Mouse (Mus musculus): ENCODE measurements at regions not wholly inside any gene's neighbourhood (a gene's known extent, or its start where the extent isn't known, plus 50 kb on each side); places are given as distances from the start of the nearest gene placed in this dataset.

DNA sequence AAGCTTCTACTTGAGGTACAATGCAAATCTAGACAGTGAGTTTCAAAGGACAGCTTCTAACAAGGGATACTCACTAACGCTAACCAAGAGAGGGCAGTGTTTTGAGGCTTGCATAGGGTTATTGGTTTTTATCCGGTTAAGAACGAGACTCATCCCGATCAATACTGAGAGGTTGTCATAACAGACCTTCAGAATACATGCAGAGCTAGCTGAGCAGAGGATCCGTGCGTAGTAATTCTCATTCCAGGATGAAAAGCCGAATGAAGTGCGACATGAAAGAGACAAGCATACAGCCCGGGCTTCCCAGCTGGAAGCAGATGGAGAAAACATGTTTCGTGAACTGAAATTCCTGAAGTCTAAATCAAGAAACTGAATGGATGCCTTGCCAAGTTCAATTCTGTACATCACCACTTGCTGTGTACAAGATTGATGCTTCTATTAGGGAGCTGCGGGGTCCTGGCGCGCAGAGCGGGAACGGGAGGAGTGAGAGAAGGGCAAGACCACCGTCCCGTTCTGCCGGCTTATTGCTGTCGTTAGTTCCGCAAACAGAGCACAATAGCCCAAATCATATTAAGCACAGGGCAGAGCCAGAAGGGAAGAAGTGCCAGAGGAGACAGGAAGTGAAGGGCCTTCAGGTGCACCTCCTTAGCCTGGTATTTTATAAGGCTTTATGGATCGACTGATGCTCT lies 65.4 kb upstream of the Tes start:
- WGBS = 76% methylated on average over 21 of the region's 21 CpGs

DNA sequence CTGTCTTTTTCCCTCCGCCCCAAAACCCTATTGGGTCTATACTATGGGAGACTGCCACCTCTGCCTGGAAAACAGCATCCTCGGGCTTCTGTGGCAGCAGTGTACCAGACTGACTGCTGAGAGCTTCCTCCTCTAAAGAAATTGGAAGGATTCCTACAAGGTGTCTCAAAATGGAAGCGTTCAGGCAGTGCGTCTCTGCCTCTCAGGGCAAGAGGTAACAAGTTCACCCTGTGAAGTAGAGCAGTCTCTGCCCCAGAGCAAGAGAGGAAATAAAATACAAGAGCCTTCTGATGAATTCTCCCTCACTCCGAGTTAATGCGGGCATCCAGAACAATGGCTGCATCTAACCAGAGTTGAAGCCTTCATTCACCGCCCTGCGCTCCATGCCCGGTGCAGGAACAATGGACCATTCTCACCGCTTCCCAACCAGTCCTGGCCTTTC lies 69.4 kb upstream of the Tes start:
- ATAC-seq (ENCODE audit: extremely low read depth, insufficient number of reproducible peaks, low FRiP score, low TSS enrichment) = no peak
- no peaks in the 10 kb centered on the region for H3K36me3 ChIP-seq
- peaks cover 8% of the 10 kb centered on the region for H3K27me3 ChIP-seq (replicated peaks)
- no peak overlapping the region for H3K9ac ChIP-seq
- H3K4me1 ChIP-seq = no peaks in the 10 kb centered on the region
- no peaks in the 10 kb centered on the region for H3K9me3 ChIP-seq
- H3K4me3 ChIP-seq = no peak overlapping the region
- H3K4me2 ChIP-seq = no peak overlapping the region
- WGBS = 45% methylated on average over 10 of the region's 10 CpGs
- H3K27ac ChIP-seq (replicated peaks) = no peak overlapping the region

More for the DNA sequence above, 65.4 kb upstream of the Tes start:
- no peak overlapping the region for H3K27ac ChIP-seq (replicated peaks)
- peaks cover 8% of the 10 kb centered on the region for H3K27me3 ChIP-seq (replicated peaks)
- H3K9me3 ChIP-seq = no peaks in the 10 kb centered on the region
- no peak overlapping the region for H3K9ac ChIP-seq
- no peak; the same call in 1 of the 2 replicates for ATAC-seq (ENCODE audit: extremely low read depth, insufficient number of reproducible peaks, low FRiP score, low TSS enrichment)
- no peaks in the 10 kb centered on the region for H3K4me1 ChIP-seq
- no peaks in the 10 kb centered on the region for H3K36me3 ChIP-seq
- H3K4me3 ChIP-seq = no peak overlapping the region
- H3K4me2 ChIP-seq = no peak overlapping the region

DNA sequence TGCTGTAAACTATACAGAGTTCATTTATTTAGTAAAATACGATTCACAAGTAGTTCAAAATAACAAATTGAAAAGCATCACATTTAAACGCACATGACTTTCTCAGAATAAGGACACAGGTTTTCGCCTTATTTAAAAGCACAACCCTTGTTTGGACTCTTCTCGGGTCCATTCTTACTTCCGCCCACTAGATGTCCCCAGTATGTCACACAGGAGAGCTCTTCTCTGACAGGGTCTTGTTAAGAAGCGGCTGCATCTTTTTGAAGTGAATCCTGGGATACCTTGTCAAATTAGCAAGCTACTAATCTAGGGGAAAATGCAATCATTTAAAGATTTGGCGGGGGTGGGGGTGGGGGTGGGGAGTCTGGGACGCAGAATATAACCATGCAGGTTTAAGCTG lies 70.2 kb upstream of the Tes start:
- H3K27me3 ChIP-seq (replicated peaks) = peaks cover 8% of the 10 kb centered on the region
- ATAC-seq (ENCODE audit: extremely low read depth, insufficient number of reproducible peaks, low FRiP score, low TSS enrichment) = no peak
- 12% methylated on average over 8 of the region's 8 CpGs for WGBS

DNA sequence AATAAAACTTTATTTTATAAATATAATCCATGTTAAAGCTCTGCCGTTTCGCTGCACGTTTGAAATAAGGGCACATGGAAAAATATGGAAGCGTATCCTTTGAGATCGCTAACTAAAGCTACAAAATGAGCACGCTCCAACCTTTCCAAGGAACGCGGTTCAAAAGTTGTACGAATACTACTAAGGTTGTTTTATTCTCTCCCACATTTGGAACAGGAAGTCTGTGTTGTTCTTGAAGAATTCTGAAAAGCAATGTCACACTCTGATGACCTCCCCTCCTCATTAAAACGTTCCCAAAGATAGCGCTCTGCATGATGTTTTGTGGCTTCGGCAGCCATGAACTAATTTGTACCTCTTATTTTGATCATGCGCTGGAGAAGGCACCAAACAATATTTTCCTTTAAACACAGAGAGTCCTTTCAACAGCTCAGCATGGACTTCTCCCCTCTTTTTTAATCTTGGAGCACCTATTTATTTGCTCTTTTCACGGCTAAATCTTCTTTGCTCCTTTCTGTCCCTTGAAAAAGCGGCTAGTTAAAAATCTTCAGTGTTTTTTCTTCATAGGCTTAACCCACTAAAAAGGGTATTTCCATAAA lies 72.9 kb upstream of the Tes start:
- Histone ChIP-seq H3K36me3 (no peaks in the 10 kb centered on the region), H3K4me3 (no peak overlapping the region), H3K27me3 (replicated peaks) (peaks cover 8% of the 10 kb centered on the region), H3K4me1 (no peaks in the 10 kb centered on the region), H3K27ac (replicated peaks) (no peak overlapping the region), H3K9ac (no peak overlapping the region), H3K9me3 (no peaks in the 10 kb centered on the region), H3K4me2 (no peak overlapping the region)
- 68% methylated on average over 15 of the region's 15 CpGs for WGBS
- ATAC-seq (ENCODE audit: extremely low read depth, insufficient number of reproducible peaks, low FRiP score, low TSS enrichment) = no peak

More for the DNA sequence above, 70.2 kb upstream of the Tes start:
- H3K9ac ChIP-seq = no peak overlapping the region
- no peaks in the 10 kb centered on the region for H3K4me1 ChIP-seq
- no peak overlapping the region for H3K27ac ChIP-seq (replicated peaks)
- no peaks in the 10 kb centered on the region for H3K36me3 ChIP-seq
- H3K4me2 ChIP-seq = no peak overlapping the region
- H3K9me3 ChIP-seq = no peaks in the 10 kb centered on the region
- no peak overlapping the region for H3K4me3 ChIP-seq

DNA sequence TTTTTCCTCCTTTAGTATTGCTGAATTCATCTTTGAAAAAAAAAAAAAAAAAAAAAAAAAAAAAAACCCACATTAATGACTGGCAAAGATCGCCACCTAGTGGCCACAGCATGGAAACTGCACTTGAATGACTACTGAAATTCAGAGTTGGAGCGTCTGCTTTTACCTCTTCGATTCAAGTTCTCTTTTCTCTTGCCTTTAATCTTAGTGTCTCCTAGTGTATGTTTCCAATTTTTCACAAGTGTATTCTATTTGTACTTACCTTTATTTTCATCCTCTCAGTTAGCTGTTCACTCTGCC lies 79.9 kb upstream of the Tfec start:
- no peak for ATAC-seq (ENCODE audit: extremely low read depth, insufficient number of reproducible peaks, low FRiP score, low TSS enrichment)
- no peak overlapping the region for H3K4me3 ChIP-seq
- H3K36me3 ChIP-seq = no peaks in the 10 kb centered on the region
- H3K9me3 ChIP-seq = no peaks in the 10 kb centered on the region
- H3K27me3 ChIP-seq (replicated peaks) = no peaks in the 10 kb centered on the region
- no peaks in the 10 kb centered on the region for H3K4me1 ChIP-seq
- H3K4me2 ChIP-seq = no peak overlapping the region; the same call in 1 of the 2 replicates
- WGBS = 27% methylated on average over 3 of the region's 3 CpGs
- H3K9ac ChIP-seq = no peak overlapping the region
- no peak overlapping the region for H3K27ac ChIP-seq (replicated peaks)

DNA sequence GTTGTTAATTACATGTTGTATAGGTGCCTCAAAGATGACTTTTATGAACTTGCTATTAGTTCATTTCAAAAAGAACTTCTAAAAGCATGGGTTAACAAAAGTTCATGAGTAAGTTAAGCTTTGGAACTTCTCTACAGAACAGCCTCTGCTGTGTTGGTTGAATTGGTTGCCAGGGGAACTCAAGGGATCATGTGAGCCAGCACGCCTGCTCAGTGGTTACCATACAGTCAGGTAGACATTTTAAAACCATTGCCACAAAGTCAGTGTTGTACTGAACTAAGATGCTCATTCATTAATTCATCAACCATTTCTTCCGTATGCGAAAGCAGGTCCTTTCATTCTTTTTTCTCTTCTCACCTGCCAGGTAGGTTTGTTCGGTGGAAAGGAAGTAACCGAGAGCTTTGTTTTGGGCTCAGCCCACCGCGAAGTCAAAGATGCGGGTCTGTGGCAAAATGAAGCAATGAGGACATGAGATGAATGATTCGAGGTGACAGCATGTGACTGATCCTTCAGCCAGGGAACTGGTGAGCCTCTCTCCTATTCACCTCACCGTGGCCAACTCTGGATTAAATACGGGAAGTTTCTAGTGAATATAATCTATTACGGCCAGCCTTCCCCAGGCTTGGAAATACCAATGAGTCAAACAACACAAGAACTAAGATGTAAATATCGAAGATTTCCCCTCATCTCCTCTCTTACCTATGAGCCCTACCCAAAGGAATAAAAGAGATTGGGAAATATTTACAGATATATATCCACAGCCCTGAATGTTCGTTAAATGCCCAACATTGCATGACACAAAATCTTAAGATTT lies 79.4 kb upstream of the Tfec start:
- no peaks in the 10 kb centered on the region for H3K4me1 ChIP-seq
- H3K27me3 ChIP-seq (replicated peaks) = no peaks in the 10 kb centered on the region
- H3K9me3 ChIP-seq = no peaks in the 10 kb centered on the region
- H3K9ac ChIP-seq = no peak overlapping the region
- H3K36me3 ChIP-seq = no peaks in the 10 kb centered on the region
- H3K4me3 ChIP-seq = no peak overlapping the region
- no peak overlapping the region for H3K27ac ChIP-seq (replicated peaks)
- no peak for ATAC-seq (ENCODE audit: extremely low read depth, insufficient number of reproducible peaks, low FRiP score, low TSS enrichment)
- WGBS = 60% methylated on average over 14 of the region's 14 CpGs
- H3K4me2 ChIP-seq = no peak overlapping the region

DNA sequence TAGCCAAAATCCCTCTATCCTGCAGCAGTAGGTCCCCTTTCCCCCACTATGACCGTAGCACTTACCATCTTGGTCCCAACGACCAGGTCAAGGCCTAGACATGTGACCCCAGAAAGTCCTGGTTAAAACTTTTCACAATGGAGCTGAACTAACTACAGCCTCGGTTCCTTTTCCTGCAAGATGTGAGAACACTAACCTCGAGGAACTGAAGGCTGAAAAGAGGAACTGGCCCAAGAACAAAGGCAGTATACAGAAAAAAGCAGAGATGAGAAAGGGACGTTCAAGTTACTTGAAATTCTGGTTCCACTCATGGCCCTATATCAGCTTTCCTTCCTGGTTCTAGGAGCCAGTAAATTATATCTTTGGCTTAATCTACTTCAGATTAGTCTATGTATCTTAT lies 67.4 kb upstream of the Tfec start:
- Histone ChIP-seq H3K27ac (replicated peaks) (no peak overlapping the region), H3K9ac (no peak overlapping the region), H3K36me3 (no peaks in the 10 kb centered on the region), H3K4me2 (no peak overlapping the region), H3K4me1 (no peaks in the 10 kb centered on the region), H3K4me3 (no peak overlapping the region), H3K9me3 (no peaks in the 10 kb centered on the region), H3K27me3 (replicated peaks) (no peaks in the 10 kb centered on the region)
- 58% methylated on average over 5 of the region's 5 CpGs for WGBS
- ATAC-seq (ENCODE audit: extremely low read depth, insufficient number of reproducible peaks, low FRiP score, low TSS enrichment) = no peak

DNA sequence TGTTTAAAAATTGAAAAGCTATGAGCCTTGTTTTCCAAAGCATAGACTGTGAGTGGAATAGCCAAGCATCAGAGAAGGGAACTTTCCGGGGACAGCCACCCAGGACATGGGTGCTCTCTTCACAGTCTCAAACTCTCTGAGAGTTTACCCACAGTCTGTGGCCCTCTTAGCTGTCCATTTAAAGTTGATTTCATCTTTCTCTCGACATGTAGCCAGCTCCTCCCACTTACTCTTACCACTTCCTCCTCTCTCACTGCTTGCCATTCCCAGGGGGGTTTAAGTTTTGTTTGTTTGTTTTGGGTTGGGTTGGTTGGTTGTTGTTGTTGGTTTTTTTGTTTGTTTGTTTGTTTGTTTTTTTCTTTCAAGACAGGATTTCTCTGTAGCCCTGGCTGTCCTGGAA lies 66.1 kb upstream of the Tfec start:
- Histone ChIP-seq H3K9me3 (no peaks in the 10 kb centered on the region), H3K4me1 (no peaks in the 10 kb centered on the region), H3K9ac (no peak overlapping the region), H3K36me3 (no peaks in the 10 kb centered on the region), H3K4me3 (no peak overlapping the region), H3K4me2 (no peak overlapping the region), H3K27ac (replicated peaks) (no peak overlapping the region), H3K27me3 (replicated peaks) (no peaks in the 10 kb centered on the region)
- ATAC-seq (ENCODE audit: extremely low read depth, insufficient number of reproducible peaks, low FRiP score, low TSS enrichment) = no peak
- WGBS = 65% methylated on average over 2 of the region's 2 CpGs

DNA sequence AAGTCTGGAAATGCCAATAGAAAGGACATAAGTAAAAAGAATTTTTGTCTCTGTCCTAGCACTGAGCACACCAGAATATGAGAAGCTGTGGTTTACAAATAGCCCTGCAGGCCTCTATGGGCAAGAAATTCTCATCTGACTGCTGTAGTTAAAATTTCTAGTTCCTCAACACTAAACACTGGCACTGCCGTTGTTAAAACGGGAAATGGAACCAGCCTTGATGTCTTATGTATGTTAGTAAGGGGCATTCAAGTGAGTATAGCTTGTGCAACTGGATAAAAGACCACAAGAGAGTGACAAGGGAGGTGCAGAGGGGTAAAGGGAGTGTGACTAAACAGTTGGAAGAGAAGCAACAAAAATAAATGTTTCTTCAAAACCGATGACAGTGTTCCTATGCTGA lies 65.7 kb upstream of the Tfec start:
- Histone ChIP-seq H3K4me3 (no peak overlapping the region), H3K36me3 (no peaks in the 10 kb centered on the region), H3K27me3 (replicated peaks) (no peaks in the 10 kb centered on the region), H3K27ac (replicated peaks) (no peak overlapping the region), H3K4me2 (no peak overlapping the region), H3K9ac (no peak overlapping the region), H3K4me1 (no peaks in the 10 kb centered on the region), H3K9me3 (no peaks in the 10 kb centered on the region)
- no peak for ATAC-seq (ENCODE audit: extremely low read depth, insufficient number of reproducible peaks, low FRiP score, low TSS enrichment)
- WGBS = 56% methylated on average over 3 of the region's 3 CpGs

DNA sequence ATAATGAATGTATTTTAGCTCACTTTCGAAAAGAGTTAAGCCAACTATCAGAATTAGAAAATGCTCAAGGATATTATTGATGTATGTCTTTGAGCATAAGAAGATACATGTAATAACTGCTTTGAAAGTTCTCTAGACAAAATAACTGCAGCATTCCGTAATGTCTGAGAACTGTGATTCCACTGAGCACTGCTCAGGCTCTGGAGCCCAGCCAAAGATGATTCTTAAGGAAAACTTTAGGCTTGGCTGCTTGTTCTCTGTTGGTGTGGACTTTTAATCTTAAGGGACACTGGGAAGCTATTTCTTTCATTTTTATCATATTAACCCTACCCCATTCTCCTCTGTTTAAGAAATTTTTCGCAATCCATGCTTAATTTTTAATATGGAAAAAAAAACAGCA lies 59.9 kb upstream of the Tfec start:
- Histone ChIP-seq H3K4me1 (no peaks in the 10 kb centered on the region; the same call in 1 of the 2 replicates), H3K9me3 (no peaks in the 10 kb centered on the region), H3K4me2 (no peak overlapping the region), H3K36me3 (no peaks in the 10 kb centered on the region), H3K4me3 (no peak overlapping the region), H3K27ac (replicated peaks) (peak overlapping the region; percentile 74), H3K9ac (no peak overlapping the region), H3K27me3 (replicated peaks) (no peaks in the 10 kb centered on the region)
- no peak for ATAC-seq (ENCODE audit: extremely low read depth, insufficient number of reproducible peaks, low FRiP score, low TSS enrichment)
- WGBS = 53% methylated on average over 3 of the region's 3 CpGs

DNA sequence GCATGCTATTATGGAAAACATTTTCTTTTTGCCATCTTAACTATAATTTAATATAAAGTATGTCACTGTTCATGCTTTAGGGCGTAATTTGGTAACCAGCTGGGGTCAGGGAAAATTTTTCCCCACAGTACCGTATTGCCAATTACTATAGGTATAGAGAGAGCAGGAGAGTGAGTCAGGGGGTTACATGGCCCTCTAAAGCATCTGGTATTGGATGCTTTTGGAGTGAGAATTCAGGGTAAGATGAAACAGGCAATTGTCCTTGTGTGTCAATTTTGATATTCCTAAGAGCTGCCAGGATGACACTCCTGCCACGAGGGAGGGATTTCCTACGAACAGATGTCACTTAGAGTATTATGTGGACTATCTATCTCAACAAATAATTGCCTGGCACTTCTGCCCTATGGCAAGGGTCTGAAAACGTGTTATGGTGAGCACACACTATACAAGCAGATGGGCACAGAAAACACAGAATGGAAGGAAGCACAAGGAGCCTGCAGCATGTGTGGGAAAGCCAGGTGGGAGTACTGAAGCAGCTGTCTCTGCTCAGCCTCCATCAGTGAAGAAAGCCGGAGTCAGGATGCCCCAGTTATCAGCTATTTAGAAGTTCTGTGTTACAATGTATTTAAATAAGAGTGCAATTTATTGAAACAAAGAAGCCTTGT lies 58.7 kb upstream of the Tfec start:
- peak overlapping the region; percentile 74 for H3K27ac ChIP-seq (replicated peaks)
- no peaks in the 10 kb centered on the region for H3K27me3 ChIP-seq (replicated peaks)
- H3K9me3 ChIP-seq = no peaks in the 10 kb centered on the region
- no peak for ATAC-seq (ENCODE audit: extremely low read depth, insufficient number of reproducible peaks, low FRiP score, low TSS enrichment)
- WGBS = 61% methylated on average over 6 of the region's 6 CpGs
- no peaks in the 10 kb centered on the region for H3K36me3 ChIP-seq
- H3K9ac ChIP-seq = no peak overlapping the region
- no peak overlapping the region for H3K4me3 ChIP-seq
- no peaks in the 10 kb centered on the region; the same call in 1 of the 2 replicates for H3K4me1 ChIP-seq
- no peak overlapping the region for H3K4me2 ChIP-seq

All from heart, embryonic 13.5 days (tissue).